Mouse (Mus musculus) G1E (cell line): Measurements from ENCODE around the gene Bbs9. TPM values are rescaled to one million over a fixed set of nuclear protein-coding genes. Genes with fewer than 3 reads are reported as not detected.

Source experiments
- ATAC-seq: 2 replicates; pipeline ENCODE4 v1.8.0; 2016; ENCODE audit warnings: mild to moderate bottlenecking; ENCODE audit not compliant: insufficient number of reproducible peaks, poor library complexity, low FRiP score, severe bottlenecking; ENCODE audit errors: extremely low read depth
- DNase-seq: peaks from one replicate; pipeline ENCODE4 v3.0.0; 2012; ENCODE audit warnings: low spot score
- H3K27me3 ChIP-seq: 2 replicates; pipeline ENCODE4 v1.6.1; 2012; ENCODE audit warnings: mild to moderate bottlenecking, low read length, inconsistent platforms; ENCODE audit not compliant: insufficient read depth
- H3K36me3 ChIP-seq: replicated peaks from 2 replicates; pipeline ENCODE3; 2012; ENCODE audit warnings: mild to moderate bottlenecking, inconsistent platforms
- H3K4me1 ChIP-seq: 2 replicates; pipeline ENCODE4 v1.6.1; 2012; ENCODE audit warnings: low read depth, low read length, inconsistent platforms, mixed read lengths; ENCODE audit not compliant: insufficient read depth
- H3K4me3 ChIP-seq: 2 replicates; pipeline ENCODE4 v1.5.1; 2012; ENCODE audit warnings: low read depth, mild to moderate bottlenecking, inconsistent platforms, low read length, moderate library complexity, mixed read lengths
- H3K9me3 ChIP-seq: replicated peaks from 2 replicates; pipeline ENCODE4 v1.6.1; 2012; ENCODE audit warnings: inconsistent platforms
- CTCF ChIP-seq: IDR thresholded peaks from 2 replicates; pipeline ENCODE4 v1.5.1; 2012; ENCODE audit warnings: low read depth, low read length, inconsistent platforms, mixed read lengths
- GATA1 ChIP-seq: IDR thresholded peaks from 2 replicates; pipeline ENCODE4 v1.6.1; 2012; ENCODE audit warnings: borderline replicate concordance, low read length, inconsistent platforms, mixed read lengths
- GATA2 ChIP-seq: IDR thresholded peaks from 2 replicates; pipeline ENCODE4 v1.6.1; 2012; ENCODE audit warnings: low read depth, low read length, inconsistent platforms, borderline replicate concordance
- POLR2AphosphoS5 ChIP-seq: IDR thresholded peaks from 2 replicates; pipeline ENCODE4 v1.6.1; 2012; ENCODE audit warnings: low read depth, low read length, inconsistent platforms; ENCODE audit not compliant: insufficient replicate concordance
- TAL1 ChIP-seq: conservative IDR thresholded peaks from 2 replicates; pipeline ENCODE4 v1.6.1; 2012; ENCODE audit warnings: low read depth, low read length, inconsistent platforms, mixed read lengths
- polyA plus RNA-seq: library from polyadenylated mRNA; stranded (reverse); fragments of >175 nt; gene quantifications from 2 replicates; pipeline ENCODE4 v1.2.3, GENCODE M21; 2012
- total RNA-seq, 2 experiments: library from RNA; stranded (forward) in 1 of 2; stranded (reverse) in 1 of 2; fragments of 200-1000 nt in 1 of 2; fragments of >200 nt in 1 of 2; fragmentation: Nextera tagmentation in 1 of 2; gene quantifications; 2 replicates each; pipeline ENCODE4 v1.2.3; 2014 to 2017

Bbs9 gene
- total and polyA plus RNA-seq, 3 experiments, result 3.3 to 26.9 (median 18.4) TPM

DNA sequence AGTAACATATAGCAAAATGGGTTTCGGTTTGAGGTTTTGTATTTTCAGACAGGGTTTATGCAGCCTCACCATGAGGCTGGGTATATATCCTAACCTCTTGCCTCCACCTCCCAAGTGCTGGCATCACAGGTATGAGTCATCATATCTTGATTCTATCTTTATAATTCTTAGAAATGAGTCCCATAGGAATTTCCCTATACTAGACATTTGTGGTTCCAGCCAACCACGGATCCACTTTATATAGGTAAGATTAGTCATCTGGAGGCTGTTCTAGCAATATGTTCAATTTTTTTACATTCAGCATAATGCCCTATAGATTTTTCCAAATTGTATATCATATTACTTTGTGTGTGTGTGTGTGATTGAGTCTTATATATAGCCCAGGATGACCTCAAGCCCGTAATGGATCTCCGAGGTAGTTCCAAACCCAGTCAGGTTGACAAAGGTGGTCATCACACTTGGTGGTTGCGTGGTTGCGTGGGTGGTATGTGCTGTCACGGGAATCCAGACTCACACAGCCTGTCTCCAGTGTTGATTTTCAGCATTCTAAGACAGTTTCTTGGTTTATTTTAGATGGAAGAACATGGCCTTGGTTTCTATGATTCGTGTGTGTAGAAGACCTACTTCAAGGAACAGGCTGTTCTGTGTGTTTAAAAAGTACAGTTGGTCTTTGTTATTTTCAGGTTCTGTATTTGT, 8.5 kb downstream of the Bbs9 start:
- Histone ChIP-seq H3K4me3 (no peak overlapping the region), H3K9me3 (no peaks in the 10 kb centered on the region), H3K36me3 (peaks cover 10% of the 10 kb centered on the region), H3K4me1 (peaks cover 2% of the 10 kb centered on the region; the same call in 1 of the 2 replicates), H3K27me3 (no peaks in the 10 kb centered on the region)
- DNase-seq (no peak), ATAC-seq (no peak)
- TF ChIP-seq GATA1, result no peak
- no peak for TF ChIP-seq GATA2
- TF ChIP-seq POLR2AphosphoS5, result no peak
- TF ChIP-seq TAL1, result no peak
- TF ChIP-seq CTCF, result no peak

GRCm38 (mm10) chr9:22484562-22485308, 9.2 kb downstream of the Bbs9 start:
- no peak for DNase-seq
- no peak for ATAC-seq
- Histone ChIP-seq H3K36me3 (peaks cover 6% of the 10 kb centered on the region), H3K4me1 (peaks cover 2% of the 10 kb centered on the region; the same call in 1 of the 2 replicates), H3K27me3 (no peaks in the 10 kb centered on the region), H3K9me3 (no peaks in the 10 kb centered on the region), H3K4me3 (no peak overlapping the region)
- no peak for TF ChIP-seq CTCF
- TF ChIP-seq TAL1, result no peak
- TF ChIP-seq GATA1, result no peak
- no peak for TF ChIP-seq POLR2AphosphoS5
- no peak for TF ChIP-seq GATA2

DNA sequence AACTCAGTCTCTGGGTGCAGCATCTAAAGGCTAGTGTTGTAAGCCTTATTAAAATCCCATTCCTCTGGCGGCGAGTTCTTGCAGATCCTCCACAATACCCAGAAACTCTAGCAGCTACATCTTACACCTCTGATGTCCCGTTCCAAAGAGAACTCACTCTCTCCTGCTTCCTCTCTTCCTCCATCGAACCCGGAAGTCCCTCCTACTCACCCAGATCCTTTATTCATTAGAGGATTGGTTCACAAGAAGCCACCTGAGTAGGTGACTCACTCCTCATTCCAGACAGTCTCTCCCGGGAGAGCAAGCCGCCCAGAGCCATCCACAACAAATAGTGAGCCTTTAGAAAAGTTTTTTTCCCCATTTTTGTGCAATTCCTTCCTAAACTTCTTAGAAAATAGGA, 10.7 kb downstream of the Bbs9 start:
- TF ChIP-seq POLR2AphosphoS5 (no peak), GATA2 (no peak), GATA1 (no peak), TAL1 (no peak), CTCF (no peak)
- H3K27me3 ChIP-seq, result no peaks in the 10 kb centered on the region
- H3K4me1 ChIP-seq, result peaks cover 2% of the 10 kb centered on the region; the same call in 1 of the 2 replicates
- H3K9me3 ChIP-seq, result no peaks in the 10 kb centered on the region
- no peak overlapping the region for H3K4me3 ChIP-seq
- ATAC-seq (no peak), DNase-seq (no peak)
- peaks cover 9% of the 10 kb centered on the region for H3K36me3 ChIP-seq

DNA sequence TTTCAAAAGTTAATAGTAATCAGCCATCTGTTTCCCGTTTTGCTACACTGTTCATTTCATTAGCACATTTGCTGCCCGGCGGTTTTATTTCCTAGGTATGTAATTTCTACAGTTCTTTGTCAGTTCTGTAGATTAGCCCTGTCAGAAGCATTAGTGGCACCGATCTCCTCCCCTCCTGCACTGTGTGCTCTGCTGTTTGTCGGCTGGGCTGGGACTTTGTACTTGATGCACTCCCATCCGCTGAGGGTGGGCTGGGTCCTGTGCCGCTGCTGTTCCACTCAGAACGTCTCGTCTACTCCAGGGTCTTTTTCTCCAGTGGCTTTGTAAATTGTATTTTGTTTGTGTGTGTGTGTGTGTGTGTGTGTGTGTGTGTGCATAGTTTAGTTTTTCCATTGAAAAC, 13.4 kb downstream of the Bbs9 start:
- H3K9me3 ChIP-seq, result no peaks in the 10 kb centered on the region
- no peak for TF ChIP-seq GATA1
- TF ChIP-seq GATA2, result no peak
- no peak for TF ChIP-seq POLR2AphosphoS5
- TF ChIP-seq CTCF, result no peak
- no peak for TF ChIP-seq TAL1
- no peaks in the 10 kb centered on the region for H3K27me3 ChIP-seq
- no peak overlapping the region for H3K4me3 ChIP-seq
- H3K4me1 ChIP-seq, result peaks cover 2% of the 10 kb centered on the region; the same call in 1 of the 2 replicates
- DNase-seq, result no peak
- no peak for ATAC-seq
- H3K36me3 ChIP-seq, result peaks cover 6% of the 10 kb centered on the region

GRCm38 (mm10) chr9:22494203-22494807, 18.8 kb downstream of the Bbs9 start:
- TF ChIP-seq TAL1, result no peak
- TF ChIP-seq GATA2, result no peak
- TF ChIP-seq GATA1, result no peak
- no peak for TF ChIP-seq CTCF
- no peak for TF ChIP-seq POLR2AphosphoS5
- no peak for DNase-seq
- Histone ChIP-seq H3K4me1 (peaks cover 14% of the 10 kb centered on the region), H3K9me3 (no peaks in the 10 kb centered on the region; the same call in 1 of the 2 replicates), H3K27me3 (no peaks in the 10 kb centered on the region), H3K36me3 (peaks cover 15% of the 10 kb centered on the region), H3K4me3 (no peak overlapping the region)
- no peak for ATAC-seq

DNA sequence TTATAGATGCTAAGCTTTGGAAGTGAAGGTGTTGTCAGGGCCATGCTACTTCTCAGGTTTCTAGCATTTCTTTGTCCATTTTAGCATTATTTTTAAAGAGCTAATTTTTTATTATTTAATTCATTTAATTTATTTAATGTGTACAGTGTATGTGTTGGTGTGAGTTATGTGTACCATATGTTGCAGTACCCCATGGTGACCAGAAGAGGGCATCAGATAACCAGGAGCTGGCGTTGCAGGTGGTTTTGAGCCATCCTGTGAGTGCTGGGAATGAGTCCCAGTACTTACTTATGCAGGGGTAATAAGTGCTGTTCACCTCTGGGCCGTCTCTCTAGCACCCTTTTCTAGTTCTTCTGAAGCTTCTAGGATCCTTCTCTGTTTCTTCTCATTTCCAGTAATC, 19.6 kb downstream of the Bbs9 start:
- Histone ChIP-seq H3K9me3 (no peaks in the 10 kb centered on the region; the same call in 1 of the 2 replicates), H3K4me1 (peaks cover 14% of the 10 kb centered on the region), H3K27me3 (no peaks in the 10 kb centered on the region), H3K4me3 (no peak overlapping the region), H3K36me3 (peaks cover 19% of the 10 kb centered on the region)
- ATAC-seq (no peak), DNase-seq (no peak)
- TF ChIP-seq TAL1, result no peak
- TF ChIP-seq GATA1, result no peak
- no peak for TF ChIP-seq POLR2AphosphoS5
- TF ChIP-seq GATA2, result no peak
- TF ChIP-seq CTCF, result no peak
